Mouse (Mus musculus): ENCODE results near the gene Gm28047.

The Gm28047 gene

DNA sequence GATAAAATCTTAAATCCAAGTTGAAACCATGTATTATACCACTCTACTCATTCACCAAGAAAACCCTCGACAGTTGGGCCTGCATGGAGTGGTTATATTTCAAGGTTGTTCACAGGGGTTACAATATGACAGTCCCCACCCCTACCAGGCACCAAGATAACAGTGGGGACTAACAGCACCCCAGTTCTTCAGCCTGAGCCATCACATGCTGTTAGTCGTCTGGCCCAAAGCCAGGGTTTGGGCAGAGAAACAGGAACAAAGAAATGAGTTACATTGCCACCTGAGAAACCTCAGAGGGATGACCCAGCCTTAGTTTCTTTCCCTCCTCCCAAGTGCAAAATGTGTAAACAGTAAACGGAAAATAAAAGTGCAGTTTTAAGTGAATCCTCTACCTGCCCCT lies 125.5 kb downstream of the Gm28047 start:
- no peak for DNase-seq (ENCODE audit: low spot score)

DNA sequence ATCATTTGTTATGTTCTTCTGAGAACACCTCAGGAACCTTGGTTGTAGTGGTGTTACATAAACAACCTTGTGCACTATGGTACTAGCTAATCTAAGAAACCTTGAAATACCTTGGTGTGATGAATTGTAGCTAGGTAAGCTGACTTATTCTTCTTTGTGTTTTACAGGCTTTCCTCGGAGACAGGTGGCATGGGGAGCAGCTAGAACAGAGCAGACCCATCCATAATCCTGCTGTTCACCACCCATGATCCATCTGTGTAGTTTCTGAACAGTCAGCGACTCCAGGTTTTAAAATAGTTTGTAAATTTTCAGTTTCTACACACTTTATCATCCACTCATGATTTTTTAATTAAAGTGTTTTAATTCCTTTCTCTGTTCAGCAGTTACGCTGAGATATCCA lies 126.5 kb downstream of the Gm28047 start:
- no peak for DNase-seq (ENCODE audit: low spot score)

DNA sequence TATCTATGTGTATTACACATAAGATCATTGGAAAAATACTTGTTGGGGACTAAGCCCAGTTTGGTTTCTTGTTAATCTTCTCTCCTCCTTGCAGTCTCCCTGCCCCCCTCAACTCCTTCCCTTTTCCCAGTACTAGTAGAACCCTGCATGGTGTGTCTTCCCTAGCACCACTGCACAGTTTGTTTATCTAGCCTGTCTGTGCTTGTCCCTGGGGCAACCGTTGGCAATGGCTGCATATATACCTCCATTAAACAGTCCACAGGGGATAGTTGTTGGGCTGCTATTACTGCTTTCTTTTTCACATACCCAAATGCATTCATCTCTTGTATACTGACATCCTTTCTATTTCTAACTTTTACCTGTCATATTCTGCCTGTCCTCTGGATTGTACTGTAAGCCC lies 137.2 kb downstream of the Gm28047 start:
- no peak for DNase-seq (ENCODE audit: low spot score)

DNA sequence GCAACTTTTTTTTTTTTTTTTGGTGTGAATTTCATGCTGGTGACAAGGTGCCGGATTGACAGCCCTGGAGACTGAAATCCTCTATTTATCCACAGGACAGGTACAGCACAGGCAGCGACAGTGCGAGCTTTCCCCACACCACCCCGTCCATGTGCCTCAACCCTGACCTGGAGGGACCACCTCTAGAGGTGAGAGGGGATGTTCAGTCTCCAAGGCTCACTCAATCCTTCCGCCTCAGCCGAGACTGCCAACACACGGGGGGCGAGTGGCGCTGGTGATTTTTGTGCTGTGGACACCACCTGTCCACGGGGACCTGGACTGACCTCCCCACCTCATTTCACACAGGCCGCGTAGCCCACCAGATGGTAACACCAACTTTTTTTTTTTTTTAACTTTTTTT lies 139.0 kb downstream of the Gm28047 start:
- no peak for DNase-seq (ENCODE audit: low spot score)

DNA sequence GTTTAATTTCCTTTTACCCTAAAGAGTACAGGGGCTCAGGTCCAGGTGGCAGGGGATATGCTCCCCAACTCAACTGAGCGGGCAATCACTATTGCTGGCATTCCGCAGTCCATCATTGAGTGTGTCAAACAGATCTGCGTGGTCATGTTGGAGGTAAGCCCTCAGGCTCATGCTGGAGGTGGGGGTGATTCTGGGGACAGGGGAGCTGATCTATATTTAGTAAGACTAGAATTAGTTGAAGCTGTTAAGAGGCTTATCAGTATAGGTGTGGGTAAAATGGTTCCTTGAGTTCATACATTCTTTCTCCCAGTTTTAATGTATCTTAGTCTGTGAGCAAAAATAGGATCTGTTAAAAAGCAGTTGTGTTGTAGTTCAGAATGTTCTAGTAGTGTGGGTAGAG lies 141.7 kb downstream of the Gm28047 start:
- DNase-seq (ENCODE audit: low spot score) = no peak

DNA sequence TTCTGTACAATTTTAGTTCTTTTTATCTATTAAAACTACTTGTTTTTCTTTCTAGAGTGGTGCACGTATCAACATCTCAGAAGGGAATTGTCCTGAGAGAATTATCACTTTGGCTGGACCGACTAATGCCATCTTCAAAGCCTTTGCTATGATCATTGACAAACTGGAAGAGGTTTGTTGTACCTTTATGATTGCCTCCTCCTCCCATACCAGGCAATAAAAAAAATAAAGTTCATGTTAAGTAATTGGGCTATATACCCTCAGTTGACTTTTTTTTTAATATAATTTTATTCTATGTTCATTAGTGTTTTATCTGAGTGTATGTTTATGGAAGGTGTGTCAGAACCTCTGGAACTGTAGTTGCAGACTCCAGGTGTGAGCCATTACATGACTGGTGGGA lies 150.3 kb downstream of the Gm28047 start:
- DNase-seq (ENCODE audit: low spot score) = no peak

All from testis, postnatal 14 days (tissue).